Comparison of ENCODE assay signal across 8 mouse cellular contexts in genomic region chr7:25071979-25072715, GRCm38 (mm10). TPM values are rescaled to one million over a fixed set of nuclear protein-coding genes. Genes with fewer than 3 reads are reported as not detected.
DNase-seq lines count a peak whose midpoint lies in the region; ATAC-seq and TF ChIP-seq lines count a peak whose summit lies in the region.

Gene Grik5, minus strand, starts transcription at chr7:25072346.
Gene Zfp574, plus strand, starts transcription at chr7:25072567.

- H3K4me1 ChIP-seq in kidney, adult 2 months (ENCODE audit: control insufficient read depth, insufficient read depth, low read length), result 0 out of 2 replicates have a peak, but pooled peaks cover 2% of the 10 kb centered on the region
- peaks cover 44% of the 10 kb centered on the region for H3K4me1 ChIP-seq in embryonic facial prominence, embryonic 15.5 days
- H3K4me1 ChIP-seq in kidney, embryonic 16.5 days (ENCODE audit: insufficient read depth, low read length), result peaks cover 32% of the 10 kb centered on the region

- 6% methylated on average over 26 of the region's 28 CpGs for WGBS in kidney, adult 2 months
- WGBS in embryonic facial prominence, embryonic 15.5 days, result 1% methylated on average over 28 of the region's 28 CpGs
- WGBS in kidney, embryonic 16.5 days, result under 1% methylated on average over 27 of the region's 28 CpGs

- TF ChIP-seq POLR2A in kidney, adult 2 months (IDR thresholded peaks at IDR 0.05; ENCODE audit: low read depth, low read length), result no peak

- no peak for TF ChIP-seq CTCF in kidney, adult 2 months (conservative IDR thresholded peaks at IDR 0.05; ENCODE audit: insufficient read depth, insufficient read length, low read depth, low read length)

- peak within 1 kb of the TSS; percentile 51 for H3K27ac ChIP-seq in kidney, adult 2 months (ENCODE audit: insufficient read depth, low read depth, low read length)
- peak within 1 kb of the TSS; percentile 87 for H3K27ac ChIP-seq in embryonic facial prominence, embryonic 15.5 days (replicated peaks)
- H3K27ac ChIP-seq in kidney, embryonic 16.5 days (ENCODE audit: low read length), result peak within 1 kb of the TSS; percentile 90

- no peak for DNase-seq in kidney, adult 2 months
- DNase-seq in kidney, adult 9 months, result no peak
- no peak for DNase-seq in adrenal gland, adult 2 months
- DNase-seq in lung, postnatal 10 days, result peak; percentile 33
- DNase-seq in frontal cortex, postnatal 14 days (ENCODE audit: low spot score in 2 of 2), result no peak

- H3K9me3 ChIP-seq in embryonic facial prominence, embryonic 15.5 days (replicated peaks), result no peaks in the 10 kb centered on the region
- no peaks in the 10 kb centered on the region for H3K9me3 ChIP-seq in kidney, embryonic 16.5 days (ENCODE audit: low read length)

- peak within 1 kb of the TSS; percentile 91 for H3K4me2 ChIP-seq in embryonic facial prominence, embryonic 15.5 days (replicated peaks)
- peak within 1 kb of the TSS; percentile 91 for H3K4me2 ChIP-seq in kidney, embryonic 16.5 days (replicated peaks; ENCODE audit: low read depth, low read length)

- ATAC-seq in embryonic facial prominence, embryonic 15.5 days (ENCODE audit: insufficient number of reproducible peaks, low FRiP score, low TSS enrichment, low read depth), result no peak
- ATAC-seq in kidney, embryonic 16.5 days (ENCODE audit: low FRiP score, low TSS enrichment), result 0 out of 2 replicates have a peak, but pooled peaks have one; percentile 1
- ATAC-seq in inflammation-experienced regulatory T-cells, adult 6 months, result no peak

- H3K4me3 ChIP-seq in kidney, adult 2 months (ENCODE audit: insufficient read depth, low read depth, low read length), result peak within 1 kb of the TSS; percentile 67
- peak within 1 kb of the TSS; percentile 62 for H3K4me3 ChIP-seq in embryonic facial prominence, embryonic 15.5 days (replicated peaks)
- peak within 1 kb of the TSS; percentile 61 for H3K4me3 ChIP-seq in kidney, embryonic 16.5 days (ENCODE audit: low read length)

- no peaks in the 10 kb centered on the region for H3K36me3 ChIP-seq in kidney, adult 2 months (ENCODE audit: control insufficient read depth, insufficient read depth, low read length)
- peaks cover 17% of the 10 kb centered on the region for H3K36me3 ChIP-seq in embryonic facial prominence, embryonic 15.5 days
- peaks cover 19% of the 10 kb centered on the region for H3K36me3 ChIP-seq in kidney, embryonic 16.5 days (ENCODE audit: insufficient read depth, low read length)

- peak within 1 kb of the TSS; percentile 58 for H3K9ac ChIP-seq in embryonic facial prominence, embryonic 15.5 days
- H3K9ac ChIP-seq in kidney, embryonic 16.5 days (replicated peaks; ENCODE audit: low read length), result peak within 1 kb of the TSS; percentile 80

- no peaks in the 10 kb centered on the region for H3K27me3 ChIP-seq in kidney, adult 2 months (replicated peaks; ENCODE audit: control insufficient read depth, insufficient read depth, low read length)
- no peaks in the 10 kb centered on the region for H3K27me3 ChIP-seq in embryonic facial prominence, embryonic 15.5 days
- H3K27me3 ChIP-seq in kidney, embryonic 16.5 days (ENCODE audit: insufficient read depth, low read length), result no peaks in the 10 kb centered on the region

RNA-seq across cellular contexts. Expression of gene Grik5, which starts in this region (rescaled TPM):
- polyA plus RNA-seq in kidney, adult 2 months (2012; rRNA removed), result 17.1 and 24.3 TPM in 2 replicates
- 10 to 100 TPM; 14.5 to 18.5 TPM for total RNA-seq in adrenal gland, adult 2 months (2021)
- 54.9 and 71.3 TPM in 2 replicates for polyA plus RNA-seq in adrenal gland, adult 2 months (2012; rRNA removed)
- 6.0 and 6.7 TPM in 2 replicates for polyA plus RNA-seq in embryonic facial prominence, embryonic 15.5 days (2015; fragmentation: Nextera tagmentation; extraction: Ambion mirVana)
- polyA plus RNA-seq in kidney, embryonic 16.5 days (2015; fragmentation: Nextera tagmentation; extraction: Ambion mirVana), result 5.1 and 6.3 TPM in 2 replicates
- 1 to 10 TPM; 3.1 to 4.9 (median 3.2) TPM for polyA plus RNA-seq in inflammation-experienced regulatory T-cells, adult 6 months (2017; shearing (Covaris generic))

RNA-seq across cellular contexts. Expression of gene Zfp574, which starts in this region (rescaled TPM):
- polyA plus RNA-seq in kidney, adult 2 months (2012; rRNA removed), result 20.6 and 27.0 TPM in 2 replicates
- 10 to 100 TPM; 21.3 to 21.9 TPM for total RNA-seq in adrenal gland, adult 2 months (2021)
- 60.8 and 61.2 TPM in 2 replicates for polyA plus RNA-seq in adrenal gland, adult 2 months (2012; rRNA removed)
- 31.7 and 35.8 TPM in 2 replicates for polyA plus RNA-seq in embryonic facial prominence, embryonic 15.5 days (2015; fragmentation: Nextera tagmentation; extraction: Ambion mirVana)
- 37.7 and 44.1 TPM in 2 replicates for polyA plus RNA-seq in kidney, embryonic 16.5 days (2015; fragmentation: Nextera tagmentation; extraction: Ambion mirVana)
- polyA plus RNA-seq in inflammation-experienced regulatory T-cells, adult 6 months (2017; shearing (Covaris generic)), result 10 to 100 TPM in 2 of 3 experiments, 1 to 10 TPM in 1; 8.9 to 11.3 (median 11.3) TPM
